Mouse (Mus musculus) liver, embryonic 16.5 days (tissue): ENCODE data around the gene D1Ertd622e. TPM values are rescaled to one million over a fixed set of nuclear protein-coding genes. Genes with fewer than 3 reads are reported as not detected.
"Not testable (repeated sequence)": the region's sequence is repeated elsewhere in the genome, so short reads cannot be mapped to it uniquely, and the experiment has no call there.

Experiments
- ATAC-seq: fragments of 200-750 bp; cut with Nextera tagmentation; 2 replicates; pipeline ENCODE4 v1.8.0; 2017; ENCODE audit warnings: low read depth, mild to moderate bottlenecking, moderate number of reproducible peaks, moderate library complexity
- H3K27ac ChIP-seq: fragments of 300-500 bp; sonication (generic); 2 replicates; pipeline ENCODE4 v1.5.1; 2014; ENCODE audit warnings: mild to moderate bottlenecking, low read length
- H3K27me3 ChIP-seq: fragments of 300-500 bp; sonication (generic); 2 replicates; pipeline ENCODE4 v1.6.1; 2014; ENCODE audit warnings: low read depth, low read length, mixed read lengths; ENCODE audit not compliant: control insufficient read depth, insufficient read depth
- H3K36me3 ChIP-seq: fragments of 300-500 bp; sonication (generic); 2 replicates; pipeline ENCODE4 v1.6.1; 2014; ENCODE audit warnings: mild to moderate bottlenecking; ENCODE audit not compliant: control insufficient read depth, insufficient read depth
- H3K4me1 ChIP-seq: fragments of 300-500 bp; sonication (generic); 2 replicates; pipeline ENCODE4 v1.6.1; 2014; ENCODE audit warnings: low read depth, low read length, mixed read lengths; ENCODE audit not compliant: control insufficient read depth
- H3K4me2 ChIP-seq: fragments of 300-500 bp; sonication (generic); 2 replicates; pipeline ENCODE4 v1.6.1; 2014; ENCODE audit warnings: low read depth, low read length, mixed read lengths
- H3K4me3 ChIP-seq: fragments of 300-500 bp; sonication (generic); 2 replicates; pipeline ENCODE4 v1.5.1; 2014; ENCODE audit warnings: low read depth, mild to moderate bottlenecking, low read length
- H3K9ac ChIP-seq: fragments of 300-500 bp; sonication (generic); 2 replicates; pipeline ENCODE4 v1.6.1; 2014; ENCODE audit warnings: low read depth, low read length
- H3K9me3 ChIP-seq: fragments of 300-500 bp; sonication (generic); replicated peaks from 2 replicates; pipeline ENCODE4 v1.6.1; 2016; ENCODE audit warnings: low read length; ENCODE audit not compliant: control insufficient read depth
- WGBS: fragments of 180-500 bp; shearing (Covaris S2); extraction: QIAGEN DNeasy Blood & Tissue Kit; methylation state at CpG from one replicate; pipeline ENCODE4 v1.1.7; 2014; ENCODE audit not compliant: insufficient replicate concordance; 5-methylcytosine and 5-hydroxymethylcytosine counted together
- polyA plus RNA-seq: library from polyadenylated mRNA; unstranded; fragments of >200 nt; fragmentation: Nextera tagmentation; extraction: Ambion mirVana; gene quantifications from 2 replicates; pipeline ENCODE4 v1.2.1, GENCODE M21; 2015

The D1Ertd622e gene
- polyA plus RNA-seq, 1 experiment from 2014 or later: 43.7 TPM

DNA sequence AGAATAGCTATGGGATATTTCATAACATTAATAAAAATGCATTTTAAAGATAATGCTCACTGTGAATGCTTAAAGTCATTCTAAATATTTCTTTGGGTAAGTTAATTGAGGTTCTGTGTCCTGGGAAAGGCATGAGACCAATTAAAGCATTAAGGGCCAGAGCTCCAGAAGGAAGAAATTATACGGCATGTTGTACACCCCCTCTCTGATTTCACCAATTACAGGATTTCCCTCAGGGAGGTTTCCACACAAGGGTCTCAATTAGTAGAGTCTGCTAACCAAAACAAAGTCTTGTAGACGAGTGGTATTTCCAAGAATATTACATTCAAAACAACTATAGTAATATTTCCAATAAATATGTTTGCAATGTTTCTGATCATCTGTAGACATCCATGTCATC, 50.1 kb downstream of the D1Ertd622e start:
- Histone ChIP-seq H3K9me3 (no peaks in the 10 kb centered on the region), H3K36me3 (no peaks in the 10 kb centered on the region), H3K4me2 (no peak overlapping the region), H3K27ac (no peak overlapping the region), H3K9ac (no peak overlapping the region), H3K27me3 (no peaks in the 10 kb centered on the region), H3K4me3 (no peak overlapping the region), H3K4me1 (no peaks in the 10 kb centered on the region)
- WGBS: 72% methylated on average over 2 of the region's 2 CpGs
- no peak for ATAC-seq

DNA sequence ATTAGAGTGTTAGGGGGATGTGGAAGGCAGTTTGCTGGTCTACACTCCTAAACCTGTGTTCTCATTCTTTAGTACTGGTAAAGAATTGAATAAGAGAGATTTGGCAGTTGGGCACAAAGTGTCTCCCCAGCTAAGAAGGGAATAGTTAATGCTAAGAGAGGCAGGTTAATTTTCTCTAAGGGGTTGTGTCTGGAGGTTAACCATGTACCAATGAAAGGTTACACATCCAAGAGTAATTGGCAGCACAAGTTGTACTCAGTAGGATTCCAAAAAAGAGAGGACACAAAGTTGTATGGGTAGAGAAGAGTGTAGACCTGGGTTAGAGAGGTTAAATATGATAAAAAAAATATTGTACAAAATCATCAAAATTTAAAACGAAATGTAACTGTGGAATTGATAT, 58.5 kb downstream of the D1Ertd622e start:
- H3K27me3 ChIP-seq: no peaks in the 10 kb centered on the region
- no peaks in the 10 kb centered on the region for H3K36me3 ChIP-seq
- no peak overlapping the region for H3K4me2 ChIP-seq
- H3K9ac ChIP-seq: no peak overlapping the region
- WGBS: 49% methylated on average over 1 of the region's 1 CpGs
- no peaks in the 10 kb centered on the region for H3K4me1 ChIP-seq
- H3K4me3 ChIP-seq: no peak overlapping the region
- no peak overlapping the region for H3K27ac ChIP-seq
- no peak for ATAC-seq
- no peaks in the 10 kb centered on the region for H3K9me3 ChIP-seq

DNA sequence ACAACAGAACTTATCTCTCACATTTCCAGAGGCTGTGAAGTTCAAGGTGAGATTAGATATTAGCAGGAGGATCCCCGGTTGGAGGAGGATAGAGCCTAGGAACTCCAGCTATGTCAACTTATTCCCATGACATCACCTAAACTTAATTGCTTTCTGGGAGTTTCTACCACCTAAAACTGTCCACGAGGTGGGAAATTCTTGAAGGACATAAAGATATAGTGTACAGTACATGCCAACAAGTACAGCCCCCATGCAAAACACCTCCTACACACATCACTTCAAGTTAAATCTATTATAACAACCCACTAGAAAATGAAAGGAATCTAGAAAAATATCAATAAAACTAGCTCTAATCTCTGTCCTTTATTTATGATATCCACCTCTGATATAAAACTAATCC, 61.5 kb downstream of the D1Ertd622e start:
- H3K9me3 ChIP-seq: no peaks in the 10 kb centered on the region
- no peak for ATAC-seq
- no peak overlapping the region for H3K27ac ChIP-seq
- whole genome bisulfite sequencing: 43% methylated on average over 2 of the region's 2 CpGs
- H3K4me2 ChIP-seq: no peak overlapping the region
- no peaks in the 10 kb centered on the region for H3K4me1 ChIP-seq
- no peaks in the 10 kb centered on the region for H3K36me3 ChIP-seq
- no peak overlapping the region for H3K9ac ChIP-seq
- H3K4me3 ChIP-seq: no peak overlapping the region
- no peaks in the 10 kb centered on the region for H3K27me3 ChIP-seq

DNA sequence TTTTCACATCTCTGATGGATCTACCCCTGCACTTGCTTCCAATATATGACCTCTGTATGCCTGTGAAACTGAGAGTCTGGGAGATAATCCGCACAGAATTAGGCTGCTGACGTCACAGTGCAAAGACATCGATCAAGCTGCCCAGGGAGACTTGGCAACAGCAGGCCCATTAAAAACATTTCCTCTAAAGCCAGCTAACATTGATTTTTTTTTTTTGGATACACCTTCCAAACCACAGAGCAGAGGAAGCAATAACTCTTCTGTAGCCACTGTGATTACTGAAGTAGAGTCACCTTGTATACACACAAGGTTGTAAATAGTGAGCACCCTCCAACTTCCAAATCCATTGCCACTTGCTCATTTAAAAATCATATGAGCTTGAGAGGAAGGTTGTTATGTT, 62.8 kb downstream of the D1Ertd622e start:
- Histone ChIP-seq H3K4me3 (no peak overlapping the region), H3K9ac (no peak overlapping the region), H3K27ac (no peak overlapping the region), H3K4me2 (no peak overlapping the region), H3K36me3 (no peaks in the 10 kb centered on the region), H3K27me3 (no peaks in the 10 kb centered on the region), H3K4me1 (no peaks in the 10 kb centered on the region), H3K9me3 (no peaks in the 10 kb centered on the region)
- 78% methylated on average over 3 of the region's 3 CpGs for WGBS
- ATAC-seq: no peak

DNA sequence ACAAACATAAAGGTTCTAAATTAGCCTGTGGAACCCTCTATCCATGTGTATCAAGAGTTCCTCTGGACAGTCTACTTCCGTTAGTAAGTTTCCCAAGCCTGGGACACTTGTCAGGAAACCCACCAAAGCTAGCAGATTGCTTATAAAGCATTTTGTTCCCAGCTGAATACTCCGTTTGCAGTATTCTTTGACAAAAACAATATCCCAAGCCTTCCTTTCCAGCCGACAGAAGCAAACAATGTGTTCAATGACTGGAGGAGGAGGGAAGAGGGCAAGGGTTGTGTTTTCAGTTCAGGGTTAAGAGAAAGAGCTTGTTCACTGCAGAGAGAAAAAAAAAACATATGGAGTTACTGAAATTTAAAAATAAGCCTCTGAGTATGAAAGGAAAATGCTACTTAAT, 73.3 kb downstream of the D1Ertd622e start:
- ATAC-seq: no peak
- no peak overlapping the region for H3K4me2 ChIP-seq
- 44% methylated on average over 3 of the region's 3 CpGs for WGBS
- H3K4me3 ChIP-seq: no peak overlapping the region
- no peak overlapping the region for H3K27ac ChIP-seq
- no peaks in the 10 kb centered on the region for H3K36me3 ChIP-seq
- no peaks in the 10 kb centered on the region for H3K27me3 ChIP-seq
- no peak overlapping the region for H3K9ac ChIP-seq
- no peaks in the 10 kb centered on the region for H3K9me3 ChIP-seq
- H3K4me1 ChIP-seq: no peaks in the 10 kb centered on the region

DNA sequence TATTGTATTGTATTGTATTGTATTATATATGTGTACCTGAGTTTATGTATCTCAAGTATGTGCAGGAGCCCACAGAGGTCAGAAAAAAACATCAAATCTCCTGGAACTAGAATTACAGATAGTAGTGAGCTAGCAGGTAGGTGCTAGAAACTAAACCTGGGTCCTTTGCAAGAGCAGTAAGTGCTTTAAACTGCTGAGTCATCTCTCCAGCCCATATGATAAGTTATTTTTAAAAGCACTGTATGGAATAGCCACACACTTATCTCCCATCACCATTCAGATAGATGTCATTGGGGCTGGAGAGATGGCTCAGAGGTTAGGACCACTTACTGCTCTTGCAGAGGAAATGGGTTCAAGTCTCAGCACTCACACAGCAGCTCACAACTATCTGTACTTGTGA, 76.8 kb downstream of the D1Ertd622e start:
- H3K27ac ChIP-seq: no peak overlapping the region
- H3K4me2 ChIP-seq: no peak overlapping the region
- no peak overlapping the region for H3K4me3 ChIP-seq
- H3K9ac ChIP-seq: no peak overlapping the region
- H3K4me1 ChIP-seq: no peaks in the 10 kb centered on the region
- no peaks in the 10 kb centered on the region for H3K9me3 ChIP-seq
- no peaks in the 10 kb centered on the region for H3K27me3 ChIP-seq
- H3K36me3 ChIP-seq: no peaks in the 10 kb centered on the region
- ATAC-seq: no peak

DNA sequence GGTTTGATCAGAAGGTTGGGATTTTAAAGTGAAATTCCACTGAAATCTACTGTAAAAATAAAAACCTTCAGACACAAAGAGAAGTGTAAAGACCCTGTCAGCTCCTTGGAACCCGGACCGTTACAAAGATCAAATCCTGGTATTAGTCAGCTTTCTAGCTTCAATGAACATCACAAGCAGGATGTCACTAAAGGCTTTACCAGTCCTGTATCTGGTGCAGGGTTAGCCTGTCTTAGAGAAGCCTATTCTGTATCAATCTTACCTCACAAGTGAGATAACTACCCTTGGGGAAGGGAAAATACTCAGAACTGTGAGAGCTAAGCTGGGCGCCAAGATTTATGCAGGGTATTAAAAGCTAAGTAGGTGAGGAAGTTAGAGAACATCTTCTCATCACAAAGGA, 77.7 kb downstream of the D1Ertd622e start:
- Histone ChIP-seq H3K27ac (no peak overlapping the region), H3K36me3 (no peaks in the 10 kb centered on the region), H3K9me3 (no peaks in the 10 kb centered on the region), H3K9ac (no peak overlapping the region), H3K27me3 (no peaks in the 10 kb centered on the region), H3K4me2 (no peak overlapping the region), H3K4me1 (no peaks in the 10 kb centered on the region), H3K4me3 (no peak overlapping the region)
- no peak for ATAC-seq
- WGBS: 80% methylated on average over 3 of the region's 3 CpGs

DNA sequence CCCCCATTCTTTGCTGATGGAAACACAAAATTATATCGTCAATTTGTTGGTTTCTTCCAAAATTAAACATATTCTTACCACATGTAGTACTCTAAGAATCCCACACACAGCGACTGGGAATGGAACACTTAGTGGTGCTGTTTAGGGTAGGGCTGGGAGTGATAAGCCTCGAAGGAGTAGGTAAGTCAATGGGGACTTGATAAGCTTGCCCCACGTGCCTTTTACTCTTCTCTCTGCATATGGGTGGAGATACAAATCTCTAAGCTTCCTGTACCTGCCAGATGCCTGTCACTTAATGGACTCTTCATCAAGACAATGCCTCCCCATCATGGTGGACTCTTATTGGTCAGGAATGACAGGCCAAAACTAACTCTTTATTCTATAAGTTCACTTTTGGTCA, 78.8 kb downstream of the D1Ertd622e start:
- Histone ChIP-seq H3K9ac (no peak overlapping the region), H3K27ac (no peak overlapping the region), H3K4me1 (no peaks in the 10 kb centered on the region), H3K4me3 (no peak overlapping the region), H3K9me3 (no peaks in the 10 kb centered on the region), H3K27me3 (no peaks in the 10 kb centered on the region), H3K36me3 (no peaks in the 10 kb centered on the region), H3K4me2 (no peak overlapping the region)
- no peak for ATAC-seq
- WGBS: 42% methylated on average over 4 of the region's 4 CpGs

DNA sequence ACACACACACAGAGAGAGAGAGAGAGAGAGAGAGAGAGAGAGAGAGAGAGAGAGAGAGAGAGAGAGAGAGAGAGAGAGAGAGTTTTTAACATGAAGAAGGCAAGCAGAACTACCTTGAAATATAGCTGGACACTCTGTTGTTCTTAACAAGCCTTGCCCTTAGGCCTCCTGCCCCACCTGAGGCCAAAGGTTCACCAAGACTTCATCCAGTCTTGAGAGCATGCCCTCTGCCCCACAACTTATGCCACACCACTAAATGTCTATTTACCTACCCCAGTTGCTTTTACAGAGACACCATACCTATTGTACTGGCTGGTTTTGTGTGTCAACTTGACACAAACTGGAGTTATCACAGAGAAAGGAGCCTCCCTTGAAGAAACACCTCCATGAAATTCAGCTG, 81.2 kb downstream of the D1Ertd622e start:
- ATAC-seq, H3K4me3 ChIP-seq, H3K27me3 ChIP-seq, H3K36me3 ChIP-seq, H3K4me1 ChIP-seq, H3K27ac ChIP-seq, H3K4me2 ChIP-seq, H3K9me3 ChIP-seq, H3K9ac ChIP-seq: not testable (repeated sequence)

DNA sequence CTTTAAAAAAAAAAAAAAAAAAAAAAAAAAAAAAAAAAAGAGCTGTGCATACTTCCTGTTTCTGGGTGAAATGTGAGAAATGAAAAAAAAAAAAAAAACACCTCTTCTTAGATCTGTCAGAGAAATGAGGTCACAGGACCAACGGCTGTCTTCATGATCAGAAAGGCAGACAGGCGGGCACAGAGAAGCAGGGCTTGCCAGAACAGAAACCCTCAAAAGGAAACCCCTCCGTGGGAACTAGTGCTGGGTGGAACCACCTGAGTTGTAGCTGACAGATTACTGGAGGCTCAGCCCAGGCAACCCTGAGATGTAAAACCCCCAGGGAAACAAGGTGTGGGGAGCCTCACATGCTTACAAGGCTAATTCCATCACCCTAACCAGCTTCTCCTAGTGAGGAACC, 81.6 kb downstream of the D1Ertd622e start:
- no peak overlapping the region for H3K27ac ChIP-seq
- no peaks in the 10 kb centered on the region for H3K27me3 ChIP-seq
- H3K9me3 ChIP-seq: no peaks in the 10 kb centered on the region
- no peaks in the 10 kb centered on the region for H3K36me3 ChIP-seq
- no peak for ATAC-seq
- no peak overlapping the region for H3K9ac ChIP-seq
- WGBS: 34% methylated on average over 3 of the region's 3 CpGs
- H3K4me3 ChIP-seq: no peak overlapping the region
- no peak overlapping the region for H3K4me2 ChIP-seq
- no peaks in the 10 kb centered on the region for H3K4me1 ChIP-seq
